Mouse (Mus musculus): Measurements from ENCODE around the gene Vps13a. TPM values are rescaled to one million over a fixed set of nuclear protein-coding genes. Genes with fewer than 3 reads are reported as not detected.
"Not testable (repeated sequence)": the region's sequence is repeated elsewhere in the genome, so short reads cannot be mapped to it uniquely, and the experiment has no call there.

Gene Vps13a
- polyA plus RNA-seq, 1 experiment: 2.9 TPM

GRCm38 (mm10) chr19:16773237-16774016 is 7.3 kb downstream of the Vps13a start:
- Histone ChIP-seq H3K27ac (ENCODE audit: insufficient read depth, low read length) (peak overlapping the region; percentile 65), H3K27me3 (ENCODE audit: control insufficient read depth, insufficient read depth, low read length) (no peaks in the 10 kb centered on the region), H3K36me3 (ENCODE audit: control insufficient read depth, insufficient read depth, low read length) (no peaks in the 10 kb centered on the region), H3K4me1 (ENCODE audit: control insufficient read depth, insufficient read depth, insufficient read length) (peaks cover 10% of the 10 kb centered on the region; the same call in 1 of the 2 replicates), H3K4me3 (ENCODE audit: extremely low read depth, insufficient read depth, insufficient read length) (peak overlapping the region; percentile 49)
- DNase-seq (ENCODE audit: low read depth in 1 of 2, low spot score in 2 of 2): no peak
- WGBS: 23% methylated on average over 11 of the region's 11 CpGs
- TF ChIP-seq CTCF (IDR thresholded peaks at IDR 0.05; ENCODE audit: extremely low read depth, insufficient read depth, insufficient read length, insufficient replicate concordance): no peak
- TF ChIP-seq POLR2A (IDR thresholded peaks at IDR 0.05; ENCODE audit: low read depth, low read length): no peak

- Histone ChIP-seq H3K27me3 (ENCODE audit: control insufficient read depth, insufficient read depth, low read length) (no peaks in the 10 kb centered on the region), H3K27ac (ENCODE audit: insufficient read depth, low read length) (no peak overlapping the region), H3K4me3 (ENCODE audit: extremely low read depth, insufficient read depth, insufficient read length) (no peak overlapping the region), H3K4me1 (ENCODE audit: control insufficient read depth, insufficient read depth, insufficient read length) (no peaks in the 10 kb centered on the region; the same call in 1 of the 2 replicates), H3K36me3 (ENCODE audit: control insufficient read depth, insufficient read depth, low read length) (no peaks in the 10 kb centered on the region)
- DNase-seq (ENCODE audit: low read depth in 1 of 2, low spot score in 2 of 2): no peak
- TF ChIP-seq CTCF (IDR thresholded peaks at IDR 0.05; ENCODE audit: extremely low read depth, insufficient read depth, insufficient read length, insufficient replicate concordance) (no peak), POLR2A (IDR thresholded peaks at IDR 0.05; ENCODE audit: low read depth, low read length) (no peak)
- WGBS: 55% methylated on average over 2 of the region's 2 CpGs
Measured at GRCm38 (mm10) chr19:16767407-16767806, 13.3 kb downstream of the Vps13a start.

- not testable (repeated sequence) for H3K36me3 ChIP-seq (ENCODE audit: control insufficient read depth, insufficient read depth, low read length); H3K27me3 ChIP-seq (ENCODE audit: control insufficient read depth, insufficient read depth, low read length); DNase-seq (ENCODE audit: low read depth in 1 of 2, low spot score in 2 of 2); H3K4me3 ChIP-seq (ENCODE audit: extremely low read depth, insufficient read depth, insufficient read length); H3K27ac ChIP-seq (ENCODE audit: insufficient read depth, low read length); H3K4me1 ChIP-seq (ENCODE audit: control insufficient read depth, insufficient read depth, insufficient read length)
- WGBS: 81% methylated on average over 9 of the region's 9 CpGs
Measured at GRCm38 (mm10) chr19:16757439-16757838, 23.3 kb downstream of the Vps13a start.

GRCm38 (mm10) chr19:16755854-16756253 is 24.9 kb downstream of the Vps13a start:
- Histone ChIP-seq H3K27ac (ENCODE audit: insufficient read depth, low read length) (no peak overlapping the region), H3K27me3 (ENCODE audit: control insufficient read depth, insufficient read depth, low read length) (no peaks in the 10 kb centered on the region), H3K4me1 (ENCODE audit: control insufficient read depth, insufficient read depth, insufficient read length) (no peaks in the 10 kb centered on the region), H3K4me3 (ENCODE audit: extremely low read depth, insufficient read depth, insufficient read length) (no peak overlapping the region), H3K36me3 (ENCODE audit: control insufficient read depth, insufficient read depth, low read length) (peaks cover 9% of the 10 kb centered on the region)
- no peak for DNase-seq (ENCODE audit: low read depth in 1 of 2, low spot score in 2 of 2)
- TF ChIP-seq POLR2A (IDR thresholded peaks at IDR 0.05; ENCODE audit: low read depth, low read length) (no peak), CTCF (IDR thresholded peaks at IDR 0.05; ENCODE audit: extremely low read depth, insufficient read depth, insufficient read length, insufficient replicate concordance) (no peak)

GRCm38 (mm10) chr19:16755226-16755625 is 25.5 kb downstream of the Vps13a start:
- H3K36me3 ChIP-seq (ENCODE audit: control insufficient read depth, insufficient read depth, low read length): peaks cover 9% of the 10 kb centered on the region
- H3K27ac ChIP-seq (ENCODE audit: insufficient read depth, low read length): no peak overlapping the region
- H3K27me3 ChIP-seq (ENCODE audit: control insufficient read depth, insufficient read depth, low read length): no peaks in the 10 kb centered on the region
- TF ChIP-seq CTCF (IDR thresholded peaks at IDR 0.05; ENCODE audit: extremely low read depth, insufficient read depth, insufficient read length, insufficient replicate concordance) (no peak), POLR2A (IDR thresholded peaks at IDR 0.05; ENCODE audit: low read depth, low read length) (no peak)
- no peak for DNase-seq (ENCODE audit: low read depth in 1 of 2, low spot score in 2 of 2)
- 97% methylated on average over 7 of the region's 7 CpGs for WGBS
- no peak overlapping the region for H3K4me3 ChIP-seq (ENCODE audit: extremely low read depth, insufficient read depth, insufficient read length)
- H3K4me1 ChIP-seq (ENCODE audit: control insufficient read depth, insufficient read depth, insufficient read length): no peaks in the 10 kb centered on the region

- no peaks in the 10 kb centered on the region for H3K4me1 ChIP-seq (ENCODE audit: control insufficient read depth, insufficient read depth, insufficient read length)
- H3K4me3 ChIP-seq (ENCODE audit: extremely low read depth, insufficient read depth, insufficient read length): no peak overlapping the region
- no peaks in the 10 kb centered on the region for H3K27me3 ChIP-seq (ENCODE audit: control insufficient read depth, insufficient read depth, low read length)
- WGBS: 79% methylated on average over 3 of the region's 3 CpGs
- no peak for DNase-seq (ENCODE audit: low read depth in 1 of 2, low spot score in 2 of 2)
- peaks cover 9% of the 10 kb centered on the region for H3K36me3 ChIP-seq (ENCODE audit: control insufficient read depth, insufficient read depth, low read length)
- no peak for TF ChIP-seq POLR2A (IDR thresholded peaks at IDR 0.05; ENCODE audit: low read depth, low read length)
- no peak overlapping the region for H3K27ac ChIP-seq (ENCODE audit: insufficient read depth, low read length)
Measured at GRCm38 (mm10) chr19:16753151-16753550, 27.6 kb downstream of the Vps13a start.

- H3K36me3 ChIP-seq (ENCODE audit: control insufficient read depth, insufficient read depth, low read length): peaks cover 9% of the 10 kb centered on the region
- H3K4me3 ChIP-seq (ENCODE audit: extremely low read depth, insufficient read depth, insufficient read length): no peak overlapping the region
- H3K27me3 ChIP-seq (ENCODE audit: control insufficient read depth, insufficient read depth, low read length): no peaks in the 10 kb centered on the region
- DNase-seq (ENCODE audit: low read depth in 1 of 2, low spot score in 2 of 2): no peak
- 89% methylated on average over 4 of the region's 4 CpGs for whole genome bisulfite sequencing
- no peak overlapping the region for H3K27ac ChIP-seq (ENCODE audit: insufficient read depth, low read length)
- H3K4me1 ChIP-seq (ENCODE audit: control insufficient read depth, insufficient read depth, insufficient read length): no peaks in the 10 kb centered on the region
- TF ChIP-seq POLR2A (IDR thresholded peaks at IDR 0.05; ENCODE audit: low read depth, low read length): no peak
Measured at GRCm38 (mm10) chr19:16736854-16737253, 43.9 kb downstream of the Vps13a start.

All from spleen, adult 2 months (tissue).